Mouse (Mus musculus) liver, adult 2 months (tissue): ENCODE results near the gene Medag. TPM values are rescaled to one million over a fixed set of nuclear protein-coding genes. Genes with fewer than 3 reads are reported as not detected.

Experiments
- DNase-seq: peaks from one replicate; pipeline ENCODE4 v3.0.0-alpha.2; 2011; ENCODE audit warnings: low read depth, low spot score; ENCODE audit errors: extremely low read depth
- H3K27ac ChIP-seq: fragments of 200-500 bp; replicated peaks from 2 replicates; pipeline ENCODE4 v1.5.1; 2012; ENCODE audit warnings: low read depth, mild to moderate bottlenecking, control low read depth, inconsistent platforms, low read length; ENCODE audit not compliant: insufficient read depth
- H3K27me3 ChIP-seq: fragments of 200-500 bp; 2 replicates; pipeline ENCODE4 v1.6.1; 2012; ENCODE audit warnings: mild to moderate bottlenecking, moderate library complexity, low read length, inconsistent platforms; ENCODE audit not compliant: control insufficient read depth, insufficient read depth
- H3K36me3 ChIP-seq: fragments of 200-500 bp; 2 replicates; pipeline ENCODE4 v1.6.1; 2012; ENCODE audit warnings: low read length, inconsistent platforms; ENCODE audit not compliant: control insufficient read depth, insufficient read depth
- H3K4me1 ChIP-seq: fragments of 200-500 bp; 2 replicates; pipeline ENCODE4 v1.6.1; 2011; ENCODE audit warnings: low read length; ENCODE audit not compliant: control insufficient read depth, insufficient read depth
- H3K4me3 ChIP-seq: fragments of 200-500 bp; 2 replicates; pipeline ENCODE4 v1.5.1; 2011; ENCODE audit warnings: low read depth, mild to moderate bottlenecking, control low read depth, low read length, moderate library complexity; ENCODE audit not compliant: insufficient read depth
- H3K79me2 ChIP-seq: fragments of 200-500 bp; 2 replicates; pipeline ENCODE4 v1.6.1; 2012; ENCODE audit warnings: inconsistent platforms, mild to moderate bottlenecking, low read length, moderate library complexity; ENCODE audit not compliant: control insufficient read depth, insufficient read depth
- H3K9ac ChIP-seq: fragments of 200-500 bp; 2 replicates; pipeline ENCODE4 v1.6.1; 2012; ENCODE audit warnings: low read depth, mild to moderate bottlenecking, control low read depth, inconsistent platforms, low read length
- CTCF ChIP-seq: fragments of 200-500 bp; IDR thresholded peaks from 2 replicates; pipeline ENCODE4 v1.5.1; 2011; ENCODE audit warnings: low read depth, low read length, control low read depth
- POLR2A ChIP-seq: fragments of 200-500 bp; IDR thresholded peaks from 2 replicates; pipeline ENCODE4 v1.6.1; 2011; ENCODE audit warnings: low read length, control low read depth; ENCODE audit not compliant: insufficient read depth; ENCODE audit errors: extremely low read depth
- WGBS: fragments of 180-500 bp; shearing (Covaris S2); methylation state at CpG from one replicate; pipeline ENCODE4 v1.1.7; 2018; 5-methylcytosine and 5-hydroxymethylcytosine counted together
- polyA plus RNA-seq: library from polyadenylated mRNA; depleted of rRNA; stranded (reverse); fragments of >200 nt; gene quantifications from 2 replicates; pipeline ENCODE4 v1.2.3, GENCODE M21; 2012
- total RNA-seq: library from RNA; depleted of rRNA; stranded (reverse); fragments of >200 nt; gene quantifications from 2 replicates; pipeline ENCODE4 v1.2.3, GENCODE M21; 2014

Gene Medag
- total and polyA plus RNA-seq, 2 experiments, result 0.18 to 0.21 TPM

DNA sequence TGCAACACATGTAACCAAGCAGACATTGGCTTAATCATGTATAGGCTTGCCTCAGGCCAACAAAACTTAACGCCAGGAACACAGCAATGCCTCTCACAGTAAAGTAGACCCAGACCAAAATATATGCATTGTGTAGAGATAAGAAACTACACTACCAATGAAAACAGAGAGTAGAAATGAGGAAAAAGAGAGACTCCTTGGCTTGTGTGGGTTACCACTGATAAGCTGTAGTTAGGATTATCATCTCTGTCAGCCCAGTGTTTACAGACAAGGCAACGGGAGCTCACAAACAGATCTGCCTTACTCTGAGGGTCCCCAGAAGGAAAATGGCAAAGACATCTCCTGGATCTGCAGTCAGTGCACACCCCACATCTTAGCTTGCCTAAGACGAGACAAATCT is 25.0 kb downstream of the Medag start:
- no peaks in the 10 kb centered on the region for H3K36me3 ChIP-seq
- no peaks in the 10 kb centered on the region for H3K27me3 ChIP-seq
- TF ChIP-seq POLR2A, result no peak
- no peak for DNase-seq
- no peak overlapping the region for H3K4me3 ChIP-seq
- 48% methylated on average over 3 of the region's 3 CpGs for WGBS
- H3K9ac ChIP-seq, result no peak overlapping the region
- no peaks in the 10 kb centered on the region for H3K4me1 ChIP-seq
- no peak overlapping the region for H3K27ac ChIP-seq
- H3K79me2 ChIP-seq, result no peaks in the 10 kb centered on the region

DNA sequence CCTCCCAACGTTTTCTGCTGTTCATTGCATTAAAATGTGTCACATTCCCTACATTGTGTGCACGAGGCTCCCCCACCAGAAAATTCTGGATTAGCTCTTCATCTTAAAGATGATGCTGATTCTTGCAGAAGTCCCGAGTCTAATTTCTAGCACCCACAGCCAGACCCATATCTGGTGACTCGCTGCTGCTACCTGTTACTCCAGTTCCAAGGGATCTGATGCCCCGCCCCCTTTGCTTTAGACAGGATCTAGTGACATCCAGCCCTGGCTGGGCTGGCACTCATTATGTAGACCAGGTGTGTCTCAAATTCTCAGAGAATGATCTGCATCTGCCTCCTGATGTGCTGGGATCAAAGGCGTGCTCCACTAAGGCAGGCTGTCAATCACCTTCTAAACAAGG is 25.6 kb downstream of the Medag start:
- H3K4me1 ChIP-seq, result no peaks in the 10 kb centered on the region
- 63% methylated on average over 6 of the region's 6 CpGs for WGBS
- H3K27ac ChIP-seq, result no peak overlapping the region

DNA sequence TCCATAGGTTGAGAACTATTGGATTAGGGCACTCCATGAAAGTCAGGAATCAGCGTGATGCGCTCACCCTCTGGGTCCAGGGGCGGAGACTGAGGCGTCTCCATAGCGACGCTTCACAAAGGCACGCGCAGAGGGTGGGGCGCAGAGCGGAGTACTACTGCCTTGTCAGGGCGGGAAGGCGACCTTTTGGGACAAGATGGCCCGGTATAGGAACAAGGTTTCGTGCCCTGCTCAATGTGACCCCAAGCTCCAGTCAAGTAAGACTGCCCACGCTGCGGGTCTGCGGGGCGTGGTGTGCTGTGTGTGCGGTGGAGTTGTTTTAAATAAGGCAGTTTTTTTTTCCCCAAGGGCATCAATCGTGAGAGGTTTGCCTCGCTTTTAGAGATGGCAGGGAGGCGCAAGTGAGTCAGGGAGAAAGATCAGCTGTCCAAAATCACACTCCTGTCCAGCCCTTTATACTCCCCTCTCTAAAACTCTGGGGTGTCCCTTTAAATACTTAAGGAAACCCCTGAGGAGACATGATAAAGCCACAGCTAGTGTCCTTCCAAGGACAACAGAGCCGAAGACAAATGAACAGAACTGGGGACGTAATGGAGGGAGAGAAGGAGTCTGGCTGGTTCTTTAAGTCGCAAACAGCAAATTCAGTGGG is 28.1 kb downstream of the Medag start, which contains the start of gene Tex26:
Gene Tex26, plus strand, starts transcription at position 130 of the 649 bp plus-strand sequence.
- H3K9ac ChIP-seq, result no peak within 1 kb of the TSS
- no peaks in the 10 kb centered on the region for H3K4me1 ChIP-seq
- no peak within 1 kb of the TSS for H3K4me3 ChIP-seq
- H3K27ac ChIP-seq, result no peak within 1 kb of the TSS
- no peaks in the 10 kb centered on the region for H3K27me3 ChIP-seq
- DNase-seq, result no peak
- no peaks in the 10 kb centered on the region for H3K36me3 ChIP-seq
- TF ChIP-seq POLR2A (no peak), CTCF (no peak)
- WGBS, result 1% methylated on average over 25 of the region's 25 CpGs
- no peaks in the 10 kb centered on the region for H3K79me2 ChIP-seq

More for the DNA sequence above, 25.6 kb downstream of the Medag start:
- no peak overlapping the region for H3K4me3 ChIP-seq
- no peaks in the 10 kb centered on the region for H3K27me3 ChIP-seq
- H3K79me2 ChIP-seq, result no peaks in the 10 kb centered on the region
- H3K9ac ChIP-seq, result no peak overlapping the region
- no peak for DNase-seq
- no peaks in the 10 kb centered on the region for H3K36me3 ChIP-seq
- TF ChIP-seq CTCF, result no peak
- TF ChIP-seq POLR2A, result no peak

DNA sequence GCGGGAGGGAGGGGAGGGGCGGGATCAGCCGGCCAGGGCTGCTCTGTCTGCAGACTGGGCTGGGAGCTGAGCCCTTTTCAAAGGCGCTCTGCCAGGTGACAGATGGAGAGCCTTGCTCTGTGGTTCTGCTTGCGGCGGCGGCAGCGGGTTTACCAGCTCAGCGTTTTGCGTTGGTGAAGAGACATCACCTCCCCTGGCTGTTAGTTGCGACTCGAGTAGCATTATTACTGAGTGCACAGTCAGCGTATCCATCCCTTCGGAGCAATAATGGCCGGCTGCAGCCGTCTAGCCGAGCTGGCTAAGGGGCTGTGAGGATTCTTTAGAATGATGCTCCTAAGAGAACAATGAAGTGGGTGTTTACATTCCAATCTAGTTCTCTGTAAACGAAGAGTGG is 28.6 kb downstream of the Medag start:
- no peak overlapping the region for H3K9ac ChIP-seq
- H3K27ac ChIP-seq, result no peak overlapping the region
- TF ChIP-seq POLR2A, result no peak
- TF ChIP-seq CTCF, result no peak
- no peaks in the 10 kb centered on the region for H3K36me3 ChIP-seq
- H3K27me3 ChIP-seq, result no peaks in the 10 kb centered on the region
- H3K4me1 ChIP-seq, result no peaks in the 10 kb centered on the region
- no peak for DNase-seq
- WGBS, result 3% methylated on average over 18 of the region's 18 CpGs
- H3K4me3 ChIP-seq, result no peak overlapping the region
- no peaks in the 10 kb centered on the region for H3K79me2 ChIP-seq

DNA sequence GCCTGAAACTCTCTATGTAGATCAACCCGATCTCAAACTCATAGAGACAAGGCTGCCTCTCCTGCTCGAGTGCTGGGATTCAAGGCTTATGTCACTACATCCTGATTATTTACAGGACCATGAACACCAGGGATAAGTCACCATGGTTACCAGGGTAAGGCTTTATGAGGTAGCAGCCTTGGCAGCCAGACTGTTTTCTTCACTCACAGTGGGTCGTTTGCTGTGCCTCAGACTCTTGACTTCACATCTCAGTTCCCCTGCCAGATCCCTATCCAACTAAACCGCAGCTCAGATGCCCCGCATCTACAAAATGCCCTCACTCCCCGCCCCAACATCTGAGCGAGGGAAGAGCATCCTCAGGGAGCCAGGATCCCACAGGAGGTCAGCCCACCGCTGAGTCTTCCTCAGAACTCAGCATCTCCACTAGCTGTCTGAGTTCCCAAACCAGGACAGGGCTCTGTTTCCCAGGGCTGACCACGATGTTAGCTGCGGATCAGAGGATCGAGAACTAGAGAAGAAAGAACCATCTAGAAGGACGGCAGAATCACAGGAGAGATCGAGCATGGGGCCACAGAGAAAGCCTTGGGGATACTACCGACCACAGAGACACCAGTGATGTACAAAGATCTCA is 30.2 kb downstream of the Medag start:
- H3K36me3 ChIP-seq, result no peaks in the 10 kb centered on the region
- H3K9ac ChIP-seq, result no peak overlapping the region
- TF ChIP-seq CTCF (no peak), POLR2A (no peak)
- no peaks in the 10 kb centered on the region for H3K27me3 ChIP-seq
- no peak overlapping the region for H3K27ac ChIP-seq
- H3K79me2 ChIP-seq, result no peaks in the 10 kb centered on the region
- DNase-seq, result no peak
- no peak overlapping the region for H3K4me3 ChIP-seq
- 65% methylated on average over 14 of the region's 14 CpGs for WGBS
- no peaks in the 10 kb centered on the region for H3K4me1 ChIP-seq

DNA sequence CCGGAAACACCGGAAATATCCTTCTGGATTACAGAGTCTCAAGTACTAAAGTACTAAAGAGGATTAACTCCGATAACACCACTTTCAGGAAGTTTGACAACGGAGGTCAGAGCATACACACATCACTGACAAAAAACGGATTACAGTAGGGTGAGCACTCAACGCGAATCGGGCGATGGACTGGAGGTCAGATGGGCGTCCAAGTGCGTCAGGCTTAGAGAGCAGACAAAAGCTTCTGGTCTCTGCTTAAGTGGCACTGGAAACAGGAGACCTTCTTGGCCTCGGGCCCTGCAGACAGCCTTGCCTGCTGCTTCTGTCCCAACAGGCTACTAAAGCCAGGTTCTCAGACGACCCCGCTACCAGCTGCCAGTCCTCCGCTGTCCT is 30.7 kb downstream of the Medag start:
- 76% methylated on average over 15 of the region's 15 CpGs for WGBS
- H3K4me3 ChIP-seq, result no peak overlapping the region
- no peak overlapping the region for H3K9ac ChIP-seq
- H3K27ac ChIP-seq, result no peak overlapping the region
- DNase-seq, result no peak
- H3K79me2 ChIP-seq, result no peaks in the 10 kb centered on the region
- no peak for TF ChIP-seq CTCF
- no peak for TF ChIP-seq POLR2A
- H3K36me3 ChIP-seq, result no peaks in the 10 kb centered on the region
- no peaks in the 10 kb centered on the region for H3K27me3 ChIP-seq
- no peaks in the 10 kb centered on the region for H3K4me1 ChIP-seq
